Mouse (Mus musculus): ENCODE results near the gene Hamp. TPM values are rescaled to one million over a fixed set of nuclear protein-coding genes. Genes with fewer than 3 reads are reported as not detected.
"Not testable (repeated sequence)": the region's sequence is repeated elsewhere in the genome, so short reads cannot be mapped to it uniquely, and the experiment has no call there.

Hamp gene
- polyA plus RNA-seq, 1 experiment from 2014 or later: not detected

GRCm38 (mm10) chr7:30954036-30954435 is 10.2 kb upstream of the Hamp start:
- 78% methylated on average over 3 of the region's 3 CpGs for whole genome bisulfite sequencing
- ATAC-seq (ENCODE audit: insufficient number of reproducible peaks, insufficient read depth, low FRiP score, low read depth): no peak

DNA sequence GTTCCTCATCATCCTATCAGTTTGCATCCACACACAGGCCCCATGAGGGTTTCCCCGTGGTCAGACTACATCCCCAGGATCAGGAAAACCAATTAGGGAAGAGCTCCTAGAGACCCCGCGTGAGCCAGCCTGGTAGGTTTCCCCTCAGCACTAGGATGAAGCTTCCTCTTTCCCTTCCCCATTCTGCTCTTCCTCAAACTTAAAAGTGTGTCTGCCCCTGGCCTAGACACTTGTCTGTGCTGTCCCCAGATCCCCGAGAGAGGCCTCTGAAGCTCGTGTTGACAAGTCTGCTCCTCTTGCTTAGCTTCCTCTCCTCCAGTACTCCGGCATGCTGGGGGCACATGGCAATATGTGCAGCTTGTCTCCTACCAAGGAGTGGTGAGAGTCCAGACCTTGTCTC is 9.6 kb upstream of the Hamp start:
- 93% methylated on average over 6 of the region's 6 CpGs for WGBS
- H3K9ac ChIP-seq (replicated peaks; ENCODE audit: low read depth, low read length): no peak overlapping the region

More at GRCm38 (mm10) chr7:30954036-30954435, 10.2 kb upstream of the Hamp start:
- H3K27me3 ChIP-seq (ENCODE audit: control insufficient read depth, insufficient read depth, low read length): no peaks in the 10 kb centered on the region
- no peak overlapping the region for H3K9ac ChIP-seq (replicated peaks; ENCODE audit: low read depth, low read length)
- H3K9me3 ChIP-seq (ENCODE audit: control insufficient read depth, low read depth, low read length): no peaks in the 10 kb centered on the region
- peaks cover 11% of the 10 kb centered on the region; the same call in 1 of the 2 replicates for H3K4me1 ChIP-seq (ENCODE audit: control insufficient read depth, insufficient read depth, low read length)
- H3K4me3 ChIP-seq (ENCODE audit: low read depth, low read length): no peak overlapping the region
- peaks cover 46% of the 10 kb centered on the region for H3K36me3 ChIP-seq (ENCODE audit: control insufficient read depth, insufficient read depth, low read length)
- H3K27ac ChIP-seq (ENCODE audit: low read length): no peak overlapping the region
- H3K4me2 ChIP-seq (replicated peaks; ENCODE audit: low read depth, low read length): no peak overlapping the region

DNA sequence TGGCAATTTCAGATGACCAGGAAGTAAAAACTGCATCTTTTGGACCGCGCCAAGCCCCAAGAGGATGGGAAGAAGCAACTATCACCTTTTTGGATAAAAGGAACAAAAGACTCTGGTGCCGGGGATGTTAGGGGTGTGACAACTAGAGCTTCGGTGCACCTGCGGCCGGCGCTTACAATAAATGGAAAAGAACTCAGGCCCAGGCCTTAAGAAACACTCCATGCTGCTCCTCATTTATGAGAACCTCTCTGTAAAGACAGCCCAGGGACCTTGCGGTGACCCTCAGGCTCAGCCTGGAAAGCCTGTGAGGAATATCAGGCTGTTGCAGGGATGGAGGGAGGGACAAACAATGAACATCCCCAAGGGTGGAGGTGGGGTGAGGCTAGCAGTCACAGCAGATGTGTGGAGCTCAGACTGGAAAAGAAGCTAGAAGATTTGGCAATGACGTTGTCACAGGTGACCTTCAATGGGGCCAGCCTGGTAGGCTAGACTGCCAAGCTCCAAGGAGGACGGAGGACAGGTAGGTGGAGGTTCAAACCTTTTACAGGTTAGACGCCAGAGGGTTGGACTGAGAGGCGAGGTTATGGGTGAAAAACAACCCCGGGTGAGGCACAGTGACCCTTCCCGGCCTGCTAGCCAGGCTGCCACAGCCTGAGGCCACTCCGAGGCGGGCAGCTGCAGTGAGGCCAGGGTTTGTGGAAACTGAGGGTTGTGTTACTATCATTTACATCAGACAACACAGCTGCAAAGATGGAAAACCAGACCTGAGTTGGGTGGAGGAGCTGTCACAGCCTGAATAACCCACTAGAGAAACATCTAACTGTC is 8.8 kb upstream of the Hamp start:
- WGBS: 91% methylated on average over 16 of the region's 16 CpGs
- Histone ChIP-seq H3K9me3 (ENCODE audit: control insufficient read depth, low read depth, low read length) (no peaks in the 10 kb centered on the region), H3K27me3 (ENCODE audit: control insufficient read depth, insufficient read depth, low read length) (no peaks in the 10 kb centered on the region), H3K4me3 (ENCODE audit: low read depth, low read length) (no peak overlapping the region), H3K4me1 (ENCODE audit: control insufficient read depth, insufficient read depth, low read length) (peaks cover 6% of the 10 kb centered on the region; the same call in 1 of the 2 replicates), H3K4me2 (replicated peaks; ENCODE audit: low read depth, low read length) (no peak overlapping the region), H3K36me3 (ENCODE audit: control insufficient read depth, insufficient read depth, low read length) (peaks cover 43% of the 10 kb centered on the region), H3K27ac (ENCODE audit: low read length) (no peak overlapping the region), H3K9ac (replicated peaks; ENCODE audit: low read depth, low read length) (no peak overlapping the region)
- no peak for ATAC-seq (ENCODE audit: insufficient number of reproducible peaks, insufficient read depth, low FRiP score, low read depth)

More for the DNA sequence above, 9.6 kb upstream of the Hamp start:
- ATAC-seq (ENCODE audit: insufficient number of reproducible peaks, insufficient read depth, low FRiP score, low read depth): no peak
- Histone ChIP-seq H3K27ac (ENCODE audit: low read length) (no peak overlapping the region), H3K9me3 (ENCODE audit: control insufficient read depth, low read depth, low read length) (no peaks in the 10 kb centered on the region), H3K4me1 (ENCODE audit: control insufficient read depth, insufficient read depth, low read length) (peaks cover 11% of the 10 kb centered on the region; the same call in 1 of the 2 replicates), H3K4me3 (ENCODE audit: low read depth, low read length) (no peak overlapping the region), H3K4me2 (replicated peaks; ENCODE audit: low read depth, low read length) (no peak overlapping the region), H3K27me3 (ENCODE audit: control insufficient read depth, insufficient read depth, low read length) (no peaks in the 10 kb centered on the region), H3K36me3 (ENCODE audit: control insufficient read depth, insufficient read depth, low read length) (peaks cover 43% of the 10 kb centered on the region)

- H3K27ac ChIP-seq (ENCODE audit: low read length); H3K9ac ChIP-seq (replicated peaks; ENCODE audit: low read depth, low read length); H3K4me1 ChIP-seq (ENCODE audit: control insufficient read depth, insufficient read depth, low read length); H3K4me2 ChIP-seq (replicated peaks; ENCODE audit: low read depth, low read length); ATAC-seq (ENCODE audit: insufficient number of reproducible peaks, insufficient read depth, low FRiP score, low read depth); H3K9me3 ChIP-seq (ENCODE audit: control insufficient read depth, low read depth, low read length); H3K4me3 ChIP-seq (ENCODE audit: low read depth, low read length); H3K27me3 ChIP-seq (ENCODE audit: control insufficient read depth, insufficient read depth, low read length): not testable (repeated sequence)
- WGBS: 84% methylated on average over 3 of the region's 3 CpGs
- H3K36me3 ChIP-seq (ENCODE audit: control insufficient read depth, insufficient read depth, low read length): peaks cover 43% of the 10 kb centered on the region
These were observed 6.1 kb upstream of the Hamp start for GRCm38 (mm10) chr7:30949902-30950301.

- no peaks in the 10 kb centered on the region for H3K4me1 ChIP-seq (ENCODE audit: control insufficient read depth, insufficient read depth, low read length)
- no peak for ATAC-seq (ENCODE audit: insufficient number of reproducible peaks, insufficient read depth, low FRiP score, low read depth)
- H3K36me3 ChIP-seq (ENCODE audit: control insufficient read depth, insufficient read depth, low read length): peaks cover 17% of the 10 kb centered on the region; the same call in 1 of the 2 replicates
- no peak overlapping the region for H3K27ac ChIP-seq (ENCODE audit: low read length)
- H3K4me3 ChIP-seq (ENCODE audit: low read depth, low read length): no peak overlapping the region
- H3K27me3 ChIP-seq (ENCODE audit: control insufficient read depth, insufficient read depth, low read length): no peaks in the 10 kb centered on the region
- 91% methylated on average over 7 of the region's 7 CpGs for WGBS
- no peak overlapping the region for H3K4me2 ChIP-seq (replicated peaks; ENCODE audit: low read depth, low read length)
- no peak overlapping the region for H3K9ac ChIP-seq (replicated peaks; ENCODE audit: low read depth, low read length)
- H3K9me3 ChIP-seq (ENCODE audit: control insufficient read depth, low read depth, low read length): no peaks in the 10 kb centered on the region
These were observed 2.0 kb upstream of the Hamp start for GRCm38 (mm10) chr7:30945876-30946275.

GRCm38 (mm10) chr7:30945466-30945865 is 1.6 kb upstream of the Hamp start:
- not testable (repeated sequence) for H3K9me3 ChIP-seq (ENCODE audit: control insufficient read depth, low read depth, low read length); H3K9ac ChIP-seq (replicated peaks; ENCODE audit: low read depth, low read length); H3K4me2 ChIP-seq (replicated peaks; ENCODE audit: low read depth, low read length); H3K4me3 ChIP-seq (ENCODE audit: low read depth, low read length); H3K4me1 ChIP-seq (ENCODE audit: control insufficient read depth, insufficient read depth, low read length); H3K27ac ChIP-seq (ENCODE audit: low read length); H3K27me3 ChIP-seq (ENCODE audit: control insufficient read depth, insufficient read depth, low read length); ATAC-seq (ENCODE audit: insufficient number of reproducible peaks, insufficient read depth, low FRiP score, low read depth)
- H3K36me3 ChIP-seq (ENCODE audit: control insufficient read depth, insufficient read depth, low read length): peaks cover 15% of the 10 kb centered on the region; the same call in 1 of the 2 replicates
- 84% methylated on average over 7 of the region's 7 CpGs for WGBS

GRCm38 (mm10) chr7:30944706-30945105 is 874 bp upstream of the Hamp start:
- 50% methylated on average over 2 of the region's 2 CpGs for WGBS
- not testable (repeated sequence) for ATAC-seq (ENCODE audit: insufficient number of reproducible peaks, insufficient read depth, low FRiP score, low read depth); H3K4me1 ChIP-seq (ENCODE audit: control insufficient read depth, insufficient read depth, low read length); H3K4me3 ChIP-seq (ENCODE audit: low read depth, low read length); H3K27ac ChIP-seq (ENCODE audit: low read length); H3K9me3 ChIP-seq (ENCODE audit: control insufficient read depth, low read depth, low read length); H3K27me3 ChIP-seq (ENCODE audit: control insufficient read depth, insufficient read depth, low read length); H3K9ac ChIP-seq (replicated peaks; ENCODE audit: low read depth, low read length); H3K4me2 ChIP-seq (replicated peaks; ENCODE audit: low read depth, low read length)
- H3K36me3 ChIP-seq (ENCODE audit: control insufficient read depth, insufficient read depth, low read length): peaks cover 11% of the 10 kb centered on the region; the same call in 1 of the 2 replicates

DNA sequence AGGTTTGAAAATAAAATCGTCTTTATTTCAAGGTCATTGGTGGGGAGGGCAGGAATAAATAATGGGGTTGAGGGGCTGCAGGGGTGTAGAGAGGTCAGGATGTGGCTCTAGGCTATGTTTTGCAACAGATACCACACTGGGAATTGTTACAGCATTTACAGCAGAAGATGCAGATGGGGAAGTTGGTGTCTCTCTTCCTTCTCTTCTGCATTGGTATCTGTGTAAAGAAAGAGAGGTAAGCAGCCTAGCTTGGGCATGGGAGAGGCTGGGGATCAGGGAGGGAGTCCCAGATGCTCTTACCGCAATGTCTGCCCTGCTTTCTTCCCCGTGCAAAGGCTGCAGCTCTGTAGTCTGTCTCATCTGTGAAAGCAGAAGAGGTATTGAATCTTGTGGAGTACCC is 1.5 kb downstream of the Hamp start:
- H3K4me1 ChIP-seq (ENCODE audit: control insufficient read depth, insufficient read depth, low read length); H3K9ac ChIP-seq (replicated peaks; ENCODE audit: low read depth, low read length); H3K4me3 ChIP-seq (ENCODE audit: low read depth, low read length); H3K27ac ChIP-seq (ENCODE audit: low read length); H3K9me3 ChIP-seq (ENCODE audit: control insufficient read depth, low read depth, low read length); ATAC-seq (ENCODE audit: insufficient number of reproducible peaks, insufficient read depth, low FRiP score, low read depth); H3K4me2 ChIP-seq (replicated peaks; ENCODE audit: low read depth, low read length); H3K36me3 ChIP-seq (ENCODE audit: control insufficient read depth, insufficient read depth, low read length); H3K27me3 ChIP-seq (ENCODE audit: control insufficient read depth, insufficient read depth, low read length): not testable (repeated sequence)
- WGBS: 48% methylated on average over 3 of the region's 3 CpGs

Data from stomach, embryonic 14.5 days (tissue).